Comparison of ENCODE assay signal across 20 mouse cellular contexts in the genomic region with DNA sequence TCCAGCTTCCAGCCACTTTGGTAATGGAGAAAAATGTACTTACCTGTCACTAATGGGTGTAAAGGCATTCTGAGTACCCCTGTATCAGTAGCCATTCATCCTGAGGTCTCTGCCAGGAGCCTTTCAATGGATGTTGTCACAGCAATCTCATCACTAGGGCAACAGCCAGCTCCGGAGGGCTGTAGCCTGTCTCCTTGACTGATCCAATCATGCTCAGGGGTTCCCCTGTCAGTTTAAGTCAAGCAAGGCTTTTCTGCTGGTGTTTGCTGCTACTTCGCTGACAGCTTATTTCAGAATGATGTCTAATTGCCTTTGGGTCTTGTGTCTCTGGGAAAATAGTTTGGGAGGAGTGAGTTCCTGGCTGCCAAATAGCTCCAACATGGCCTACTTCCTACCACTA.
"Had no signal": no experiment of that assay in that cellular context is flagged by ENCODE, and none has a peak within 500 bp of the region (broad histone marks: within the 10 kb centered on the region; RNA-seq: fewer than 3 reads in every experiment).

No protein-coding gene starts in this region.

- ATAC-seq: intestine, embryonic 16.5 days; lung, postnatal 0 days had no signal

- H3K4me3 ChIP-seq: layer of hippocampus, adult 2 months; left cerebral cortex, adult 2 months; liver, embryonic 13.5 days; myocyte; neural tube, embryonic 13.5 days had no signal

- H3K4me1 ChIP-seq: liver, embryonic 13.5 days; neural tube, embryonic 13.5 days had no signal

- H3K36me3 ChIP-seq: liver, embryonic 13.5 days; neural tube, embryonic 13.5 days had no signal

- DNase-seq: kidney, adult 18-20 months; kidney, postnatal 25 days; layer of hippocampus, postnatal 36 days; liver, embryonic 13.5 days; lung, embryonic 14.5 days; right cerebral cortex, adult 18-20 months; right cerebral cortex, postnatal 14 days; right cerebral cortex, postnatal 4 days; thymus, adult 2 months; thymus, postnatal 14 days; thymus, postnatal 4 days had no signal

- H3K27me3 ChIP-seq: liver, embryonic 13.5 days; neural tube, embryonic 13.5 days had no signal

- H3K9ac ChIP-seq: liver, embryonic 13.5 days; lung, embryonic 14.5 days; neural tube, embryonic 13.5 days had no signal

- H3K4me2 ChIP-seq: liver, embryonic 13.5 days; lung, embryonic 14.5 days; neural tube, embryonic 13.5 days had no signal

- H3K27ac ChIP-seq: kidney, postnatal 0 days; layer of hippocampus, adult 2 months; left cerebral cortex, adult 2 months; liver, embryonic 13.5 days; macrophage; neural tube, embryonic 13.5 days; stomach, postnatal 0 days had no signal

- H3K9me3 ChIP-seq: liver, embryonic 13.5 days; neural tube, embryonic 13.5 days had no signal
